Mouse (Mus musculus) left cerebral cortex, adult 18-20 months (tissue): Measurements from ENCODE around the gene Gm9922. TPM values are rescaled to one million over a fixed set of nuclear protein-coding genes. Genes with fewer than 3 reads are reported as not detected.

ENCODE experiments used
- DNase-seq, 2 experiments: peaks; one replicate each; pipeline ENCODE4 v3.0.0; 2021 to 2022; ENCODE audit warnings: low spot score in 2 of 2, mixed read lengths in 1 of 2
- total RNA-seq, 2 experiments: library from RNA; stranded (reverse); gene quantifications; 2 replicates each; pipeline ENCODE4 v1.2.3; 2021

The Gm9922 gene
- total RNA-seq, 2 experiments from 2014 or later, result not detected

GRCm38 (mm10) chr14:101688406-101688805 is 41.2 kb downstream of the Gm9922 start:
- no peak for DNase-seq

- no peak for DNase-seq
Observed at GRCm38 (mm10) chr14:101687696-101688095, 41.9 kb downstream of the Gm9922 start.

Other genes with a start within 250 kb of the Gm9922 start
- gene Tbc1d4, start 120.6 kb downstream of the Gm9922 start, total RNA-seq, result 10 to 100 TPM; 10.4 to 10.6 TPM
- 10 to 100 TPM; 49.6 to 62.0 TPM for gene Commd6, start 89.1 kb downstream of the Gm9922 start, total RNA-seq
- 10 to 100 TPM; 40.8 to 43.7 TPM for gene Uchl3, start 75.8 kb downstream of the Gm9922 start, total RNA-seq
- 10 to 100 TPM; 87.9 to 89.7 TPM for gene Lmo7, start 143 bp upstream of the Gm9922 start, total RNA-seq